Mouse (Mus musculus) cortical plate, adult 2 months (tissue): ENCODE results near the gene Fabp7. TPM values are rescaled to one million over a fixed set of nuclear protein-coding genes. Genes with fewer than 3 reads are reported as not detected.
A peak's percentile ranks its signal among the peaks of the same experiment; 100 is the strongest.

Experiments
- H3K27ac ChIP-seq: fragments of 200-500 bp; 2 replicates; pipeline ENCODE4 v1.5.1; 2012; ENCODE audit warnings: low read length, control low read depth, inconsistent platforms; ENCODE audit not compliant: insufficient read depth
- H3K4me1 ChIP-seq: fragments of 200-500 bp; 2 replicates; pipeline ENCODE4 v1.6.1; 2011; ENCODE audit warnings: low read length; ENCODE audit not compliant: control insufficient read depth, insufficient read depth
- H3K4me3 ChIP-seq: fragments of 200-500 bp; 2 replicates; pipeline ENCODE4 v1.5.1; 2011; ENCODE audit warnings: mild to moderate bottlenecking, low read length, control low read depth; ENCODE audit not compliant: insufficient read depth
- CTCF ChIP-seq: fragments of 200-500 bp; IDR thresholded peaks from 2 replicates; pipeline ENCODE4 v1.5.1; 2011; ENCODE audit warnings: mild to moderate bottlenecking, control low read depth, low read length; ENCODE audit not compliant: insufficient read depth; ENCODE audit errors: extremely low read depth
- POLR2A ChIP-seq: fragments of 200-500 bp; IDR thresholded peaks from 2 replicates; pipeline ENCODE4 v1.6.1; 2011; ENCODE audit warnings: mild to moderate bottlenecking, low read length, control low read depth; ENCODE audit not compliant: insufficient read depth; ENCODE audit errors: extremely low read depth
- polyA plus RNA-seq: library from polyadenylated mRNA; depleted of rRNA; stranded (reverse); fragments of >200 nt; gene quantifications from 2 replicates; pipeline ENCODE4 v1.2.3, GENCODE M21; 2012

Gene Fabp7
- polyA plus RNA-seq, 1 experiment = 66.2 TPM

GRCm38 (mm10) chr10:57760694-57761093 lies 24.0 kb upstream of the Fabp7 start:
- TF ChIP-seq POLR2A (no peak), CTCF (no peak)
- H3K27ac ChIP-seq = no peak overlapping the region
- no peaks in the 10 kb centered on the region for H3K4me1 ChIP-seq
- H3K4me3 ChIP-seq = no peak overlapping the region

GRCm38 (mm10) chr10:57763044-57763443 lies 21.6 kb upstream of the Fabp7 start:
- Histone ChIP-seq H3K27ac (no peak overlapping the region), H3K4me1 (no peaks in the 10 kb centered on the region), H3K4me3 (no peak overlapping the region)
- TF ChIP-seq POLR2A (no peak), CTCF (no peak)

DNA sequence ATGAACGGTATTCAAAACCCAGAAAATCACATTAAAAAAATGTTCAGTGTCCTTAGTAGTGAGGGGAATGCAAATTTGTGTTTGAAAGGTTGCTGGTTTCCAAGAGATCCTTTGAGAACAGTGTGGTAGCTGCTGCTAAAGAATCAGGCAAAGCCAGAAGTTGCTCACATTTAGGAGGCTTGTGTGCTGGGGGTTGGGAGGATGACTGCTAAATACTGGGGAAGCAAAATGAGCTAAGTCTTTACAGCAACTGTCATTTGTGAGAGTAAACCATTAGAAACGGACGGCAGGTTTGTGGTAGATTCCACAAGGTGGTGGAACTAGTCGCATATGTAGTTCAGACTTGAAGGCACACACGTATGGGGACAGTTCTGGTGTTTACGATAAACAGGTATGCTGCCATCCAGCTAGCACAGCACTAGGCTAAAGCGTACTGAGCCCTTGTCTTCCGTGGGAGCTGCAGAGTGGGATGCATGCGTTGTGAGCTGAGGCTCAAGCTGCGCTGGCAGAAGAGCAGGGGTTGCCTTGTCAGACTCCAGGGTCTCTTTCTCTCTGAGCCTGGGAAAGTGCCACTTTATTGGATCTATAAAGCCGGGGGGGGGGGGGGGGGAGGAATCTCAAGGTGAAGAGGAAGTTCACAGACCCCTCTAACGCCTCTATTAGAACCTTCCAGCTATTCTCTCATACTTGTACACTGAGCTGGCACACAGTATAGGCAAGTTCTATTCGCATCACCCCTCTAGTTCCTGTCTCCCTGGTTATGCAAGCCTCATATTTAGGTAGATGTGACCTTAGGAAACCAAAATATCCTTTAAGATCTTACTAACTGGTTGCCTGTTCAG lies 1.2 kb upstream of the Fabp7 start:
- Histone ChIP-seq H3K4me3 (peak overlapping the region; percentile 3; the same call in 1 of the 2 replicates), H3K27ac (peak overlapping the region; percentile 49), H3K4me1 (peaks cover 6% of the 10 kb centered on the region)
- TF ChIP-seq POLR2A (no peak), CTCF (no peak)

DNA sequence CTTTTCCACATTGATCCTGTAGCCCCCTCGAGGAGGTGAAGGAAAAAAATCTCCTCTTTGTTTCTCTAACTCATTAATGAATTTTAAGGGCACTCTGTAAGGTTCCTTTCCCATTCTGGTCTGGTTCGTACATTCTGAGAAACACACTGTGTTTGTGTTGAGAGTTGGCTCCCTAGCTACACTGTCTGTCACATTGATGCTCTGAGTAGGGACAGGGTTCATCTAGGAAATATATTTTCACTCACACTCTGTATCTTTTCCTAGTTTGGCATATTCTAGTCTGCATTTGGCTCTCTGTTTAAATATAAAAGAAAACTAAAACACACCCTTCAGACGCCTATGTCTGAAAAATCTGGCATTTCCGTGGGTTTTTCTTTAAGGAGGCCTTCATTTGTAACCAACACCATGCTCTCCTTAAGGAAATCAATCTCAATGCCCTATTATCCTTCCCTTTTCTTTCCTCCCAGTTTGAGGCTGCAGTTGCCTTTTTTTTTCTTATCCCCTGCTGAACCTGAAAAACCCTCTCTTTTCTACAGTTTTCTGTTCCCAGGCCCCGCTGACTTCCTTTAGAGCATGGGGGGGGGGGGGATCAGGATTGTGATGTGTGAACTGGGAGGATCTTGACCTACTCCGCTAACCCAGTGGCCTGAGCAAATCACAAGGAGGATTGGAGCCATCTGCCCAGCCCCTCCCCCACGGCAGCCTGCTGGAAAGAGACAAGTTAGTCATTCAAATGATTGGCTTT lies 378 bp upstream of the Fabp7 start:
- TF ChIP-seq CTCF (no peak), POLR2A (no peak)
- H3K4me3 ChIP-seq = peak overlapping the region; percentile 32
- H3K27ac ChIP-seq = peak overlapping the region; percentile 92

DNA sequence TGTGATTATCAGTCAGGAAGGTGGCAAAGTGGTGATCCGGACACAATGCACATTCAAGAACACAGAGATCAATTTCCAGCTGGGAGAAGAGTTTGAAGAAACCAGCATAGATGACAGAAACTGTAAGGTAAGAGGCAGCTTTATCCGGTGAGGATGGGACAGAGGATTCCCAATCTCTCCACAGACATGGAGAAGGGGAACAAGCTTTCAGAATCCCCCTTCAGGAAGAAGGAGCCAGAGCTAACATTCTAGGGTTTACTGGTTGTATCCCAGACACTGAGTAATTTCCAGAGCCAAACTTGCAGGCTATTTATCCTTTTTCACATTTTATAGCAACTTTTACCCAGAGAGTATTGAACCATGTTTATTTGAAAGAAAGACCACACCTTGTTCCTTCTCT lies 871 bp downstream of the Fabp7 start:
- peak overlapping the region; percentile 40; the same call in 1 of the 2 replicates for H3K27ac ChIP-seq
- H3K4me3 ChIP-seq = peak overlapping the region; percentile 27; the same call in 1 of the 2 replicates
- TF ChIP-seq CTCF (no peak), POLR2A (no peak)
- H3K4me1 ChIP-seq = peaks cover 6% of the 10 kb centered on the region

More for the DNA sequence above, 378 bp upstream of the Fabp7 start:
- H3K4me1 ChIP-seq = peaks cover 6% of the 10 kb centered on the region

DNA sequence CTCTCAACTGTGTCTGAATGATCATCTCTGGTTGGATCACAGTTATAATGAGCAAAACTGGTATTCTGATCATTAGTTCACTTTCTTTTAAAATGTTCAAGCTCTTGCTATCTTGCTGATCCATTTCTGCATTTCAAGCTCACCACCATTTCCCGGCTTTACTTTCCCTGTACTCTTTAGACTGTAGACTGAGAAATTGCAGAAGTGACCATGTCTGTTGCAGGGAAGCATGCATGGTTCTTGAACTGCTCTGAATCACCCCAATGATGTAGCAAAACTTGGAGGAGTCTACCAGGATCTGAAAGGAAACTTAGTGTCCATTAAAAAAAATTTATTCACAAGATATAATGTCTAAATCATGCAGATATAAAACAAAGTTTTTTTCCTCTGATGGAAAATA lies 8.3 kb downstream of the Fabp7 start:
- Histone ChIP-seq H3K27ac (no peak overlapping the region), H3K4me3 (no peak overlapping the region), H3K4me1 (no peaks in the 10 kb centered on the region; the same call in 1 of the 2 replicates)
- TF ChIP-seq CTCF = no peak
- no peak for TF ChIP-seq POLR2A

- TF ChIP-seq POLR2A (no peak), CTCF (no peak)
- H3K4me3 ChIP-seq = peak within 1 kb of the TSS; percentile 83
- no peaks in the 10 kb centered on the region; the same call in 1 of the 2 replicates for H3K4me1 ChIP-seq
- H3K27ac ChIP-seq = peak within 1 kb of the TSS; percentile 97
These were observed 9.3 kb downstream of the Fabp7 start, which contains the start of gene Smpdl3a for GRCm38 (mm10) chr10:57794018-57794417. TSS of gene Smpdl3a (plus strand) at chr10:57794335.

- Histone ChIP-seq H3K27ac (peak overlapping the region; percentile 97), H3K4me3 (peak overlapping the region; percentile 83), H3K4me1 (no peaks in the 10 kb centered on the region; the same call in 1 of the 2 replicates)
- TF ChIP-seq CTCF (no peak), POLR2A (no peak)
These were observed 10.1 kb downstream of the Fabp7 start for GRCm38 (mm10) chr10:57794491-57795461.

- Histone ChIP-seq H3K4me1 (no peaks in the 10 kb centered on the region; the same call in 1 of the 2 replicates), H3K27ac (peak overlapping the region; percentile 97; the same call in 1 of the 2 replicates), H3K4me3 (peak overlapping the region; percentile 83)
- TF ChIP-seq POLR2A (no peak), CTCF (no peak)
These were observed 10.9 kb downstream of the Fabp7 start for GRCm38 (mm10) chr10:57795542-57795941.
